Mouse (Mus musculus): ENCODE measurements around the gene Utp4.

Gene Utp4

DNA sequence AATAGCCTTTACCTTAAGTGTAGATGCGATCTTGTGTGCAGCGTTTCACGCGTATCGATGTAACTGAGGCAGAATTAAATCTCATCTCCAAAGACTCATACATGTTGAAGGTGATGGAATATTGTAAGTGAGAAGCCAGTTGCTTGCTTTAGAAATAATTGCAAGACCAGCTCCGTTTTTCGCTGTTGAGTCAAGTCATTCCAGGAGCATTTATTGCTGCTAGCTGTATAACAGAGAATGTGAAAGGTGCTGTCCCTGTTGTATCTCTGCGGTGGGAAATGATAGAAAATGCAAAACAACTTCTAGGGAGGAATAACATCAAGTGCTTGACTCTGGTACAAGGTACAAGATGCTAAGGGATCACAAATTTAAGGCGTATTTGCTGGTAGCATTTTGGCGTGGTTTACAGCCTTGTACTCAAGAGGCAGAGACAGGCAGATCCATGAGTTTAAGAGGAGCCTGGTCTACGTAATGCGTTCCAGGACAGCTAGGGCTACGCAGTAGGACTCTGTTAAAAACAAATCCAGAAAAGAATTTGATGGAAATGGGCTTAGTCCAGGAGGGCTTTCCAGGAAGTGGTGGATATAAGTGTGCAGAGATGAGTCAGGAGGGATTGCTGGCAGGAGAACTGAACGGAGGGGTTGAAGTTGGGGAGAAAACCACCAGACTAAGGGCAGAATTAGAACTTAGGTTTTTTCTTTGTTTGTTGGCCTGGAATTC lies 43.8 kb downstream of the Utp4 start:
- DNase-seq: no peak

DNA sequence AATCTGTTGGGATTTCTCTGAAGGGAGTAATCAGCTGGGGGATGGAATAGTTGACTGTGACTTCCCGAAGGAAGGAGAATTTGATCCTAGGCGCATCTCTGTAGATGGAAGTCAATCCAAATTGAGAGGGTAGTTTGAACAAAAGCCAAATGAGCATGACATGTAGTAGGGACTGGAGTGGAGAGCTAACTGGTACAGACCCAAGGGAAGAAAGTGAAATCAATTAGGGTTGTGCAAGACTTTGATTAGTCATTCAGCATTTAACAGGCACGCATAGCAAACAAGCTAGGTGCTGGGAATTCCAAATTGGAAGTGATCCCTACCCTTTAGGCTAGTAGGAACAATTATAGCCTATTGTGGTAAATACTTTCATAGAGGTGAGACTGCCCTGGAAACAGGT lies 48.4 kb downstream of the Utp4 start:
- no peak for DNase-seq

DNA sequence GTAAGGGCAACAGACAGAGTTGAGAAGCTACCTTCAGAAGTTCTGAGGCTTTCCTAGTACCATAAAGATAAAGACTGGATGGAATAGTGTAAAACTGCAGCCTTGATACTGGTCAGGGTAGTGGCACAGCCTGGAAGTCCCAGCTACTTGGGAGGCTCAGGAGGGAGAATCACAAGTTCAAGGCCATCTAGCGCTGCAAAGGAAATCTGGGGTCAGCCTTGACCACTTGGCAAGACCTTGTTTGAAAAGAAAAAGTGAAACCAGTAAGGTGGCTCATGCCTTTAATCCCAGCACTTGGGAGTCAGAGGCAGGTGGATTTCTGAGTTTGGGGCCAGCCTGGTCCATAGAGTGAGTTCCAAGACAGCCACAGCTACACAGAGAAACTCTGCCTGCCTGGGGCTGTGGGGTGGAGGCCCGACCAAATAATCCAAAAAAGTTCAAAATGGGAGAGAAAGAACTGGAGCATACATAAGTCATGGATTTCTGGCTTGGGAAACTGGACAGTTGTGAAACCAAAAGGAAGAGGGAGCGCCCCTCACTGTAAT lies 50.5 kb downstream of the Utp4 start:
- no peak for DNase-seq

DNA sequence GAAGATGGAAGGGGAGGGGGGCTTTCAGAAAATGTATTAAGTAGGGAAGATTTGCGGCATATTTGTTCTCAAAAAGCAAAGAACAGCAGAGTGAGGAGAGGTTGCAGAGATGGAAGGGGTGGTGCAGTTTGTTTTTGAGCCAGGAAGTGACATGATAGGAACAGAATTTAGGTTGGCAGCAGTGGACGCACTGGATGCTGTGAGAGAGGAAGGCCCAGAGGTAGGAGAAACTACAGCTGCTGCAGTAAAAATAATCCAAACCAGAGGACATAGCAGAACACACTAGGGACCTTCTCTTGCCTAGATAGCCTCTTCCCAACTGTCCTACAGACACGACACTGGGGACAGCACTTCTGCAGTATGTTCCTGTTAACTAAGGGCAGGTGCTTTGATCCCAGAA lies 51.3 kb downstream of the Utp4 start:
- DNase-seq: peak; percentile 35 to 54

DNA sequence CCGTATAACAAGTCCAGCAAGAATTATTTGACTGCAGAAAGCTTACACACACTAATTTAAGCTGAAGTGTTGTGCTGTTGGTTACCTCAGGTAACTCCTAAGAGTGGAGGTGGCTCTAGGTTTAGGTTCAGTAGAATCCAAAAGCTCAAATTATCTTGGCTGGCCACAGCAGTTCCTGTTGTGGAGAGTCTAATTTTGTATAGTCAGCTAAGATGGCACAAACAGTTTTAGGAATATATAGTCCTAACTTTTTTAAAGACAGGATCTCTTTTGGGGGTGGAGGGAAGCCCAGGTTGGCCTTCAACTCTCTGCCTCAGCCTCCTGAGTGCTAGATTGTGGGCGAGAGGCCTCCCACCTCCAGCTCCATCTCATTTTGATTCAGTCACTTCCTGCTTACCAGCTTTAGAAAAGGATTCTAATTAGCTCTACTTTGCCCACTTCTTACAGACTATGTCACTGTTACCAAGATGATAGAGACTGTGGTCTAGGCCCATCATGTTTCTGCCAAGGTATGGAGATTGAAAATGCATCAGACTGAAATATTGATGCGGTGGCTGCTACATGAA lies 55.3 kb downstream of the Utp4 start:
- no peak for DNase-seq

DNA sequence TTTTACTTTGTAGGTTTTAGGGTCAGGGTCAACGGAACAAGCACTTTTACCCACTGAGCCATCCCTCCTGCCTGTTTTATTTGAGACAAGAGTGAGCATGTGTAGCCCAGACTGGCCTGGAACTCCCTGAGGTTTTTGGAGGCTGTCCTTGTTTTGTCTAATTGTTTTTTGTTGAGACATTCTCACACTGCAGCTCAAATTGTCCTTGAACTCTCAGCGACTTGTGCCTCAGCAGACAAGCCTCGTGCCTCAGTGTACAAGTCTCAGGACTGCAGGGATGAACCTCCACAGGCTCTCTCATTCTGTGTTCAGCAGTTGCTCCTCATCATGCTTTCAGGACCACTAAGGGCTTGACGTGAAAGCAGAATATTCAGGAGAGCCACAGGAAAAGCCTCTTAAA lies 58.3 kb downstream of the Utp4 start:
- no peak for DNase-seq

DNA sequence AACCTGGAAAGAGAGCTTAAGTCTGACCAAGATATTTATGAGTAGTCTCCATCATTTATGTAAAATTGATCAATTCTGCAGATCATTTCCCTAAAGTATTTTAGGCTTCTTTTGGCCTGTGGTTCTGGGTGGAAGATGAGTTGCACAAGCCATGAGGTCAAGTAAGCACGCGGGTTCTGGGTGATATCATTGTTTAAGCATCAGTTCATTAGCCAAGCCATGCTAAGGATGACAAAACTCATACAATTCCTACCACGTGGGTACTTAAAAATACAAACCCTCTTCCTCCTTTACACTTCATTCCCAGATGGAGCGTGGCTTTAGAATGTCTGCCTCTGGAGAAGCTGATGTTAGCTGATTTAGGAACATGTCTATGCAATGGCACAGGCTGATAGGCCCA lies 60.1 kb downstream of the Utp4 start:
- peak in 1 of 2 experiments; percentile 27 for DNase-seq

DNA sequence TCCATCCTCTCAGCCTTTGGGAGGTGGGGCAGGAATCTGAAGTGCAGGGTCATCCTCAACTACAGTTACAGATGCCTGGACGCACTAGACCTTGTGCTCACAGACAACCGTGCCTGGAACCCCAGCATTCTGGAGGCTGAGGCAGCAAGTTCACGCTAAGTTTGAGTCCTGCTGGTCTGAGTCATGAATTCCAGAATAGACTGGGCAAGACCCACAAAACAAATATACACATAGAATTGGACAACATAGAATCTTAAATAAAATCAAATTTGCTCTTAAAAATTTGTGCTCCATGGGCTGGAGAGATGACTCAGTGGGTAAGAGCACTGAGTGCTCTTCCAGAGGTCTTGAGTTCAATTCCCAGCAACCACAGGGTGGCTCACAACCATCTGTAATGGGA lies 63.6 kb downstream of the Utp4 start:
- DNase-seq: no peak

DNA sequence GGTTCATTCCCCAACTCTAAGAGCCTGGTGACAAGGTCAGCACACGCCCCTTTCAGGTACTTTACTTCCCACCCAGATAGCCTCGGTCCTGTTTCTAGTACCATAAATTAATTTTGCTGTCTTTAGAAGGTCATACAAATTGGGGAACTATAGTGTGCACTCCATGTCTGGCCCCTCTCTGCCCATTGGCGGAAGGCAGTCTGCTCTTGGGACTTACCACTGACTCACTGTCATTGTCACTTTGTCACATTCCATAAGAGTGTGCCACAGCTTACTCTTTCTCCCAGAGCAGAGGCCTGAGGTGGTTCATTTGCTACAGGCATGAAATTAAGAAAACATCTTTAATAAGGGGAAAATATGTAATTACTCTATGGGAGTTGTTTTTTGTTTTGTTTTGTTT lies 64.8 kb downstream of the Utp4 start:
- DNase-seq: no peak

DNA sequence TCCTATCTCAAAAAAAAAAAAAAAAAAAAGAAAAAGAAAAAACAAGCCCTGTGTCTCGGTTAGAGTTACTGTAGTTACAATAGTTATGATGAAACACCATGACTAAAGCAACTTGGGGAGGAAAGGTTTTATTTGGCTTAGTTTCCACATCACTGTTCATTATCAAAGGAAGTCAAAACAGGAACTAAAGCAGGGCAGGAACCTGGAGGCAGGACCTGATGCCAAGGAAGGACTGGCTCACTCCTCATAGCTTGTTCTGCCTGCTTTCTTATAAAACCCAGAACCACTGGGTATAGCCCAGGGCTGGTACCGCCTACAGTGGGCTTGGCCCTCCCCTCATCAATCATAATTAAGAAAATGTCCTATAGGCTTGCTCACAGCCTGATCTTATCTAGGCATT lies 66.2 kb downstream of the Utp4 start:
- no peak for DNase-seq

DNA sequence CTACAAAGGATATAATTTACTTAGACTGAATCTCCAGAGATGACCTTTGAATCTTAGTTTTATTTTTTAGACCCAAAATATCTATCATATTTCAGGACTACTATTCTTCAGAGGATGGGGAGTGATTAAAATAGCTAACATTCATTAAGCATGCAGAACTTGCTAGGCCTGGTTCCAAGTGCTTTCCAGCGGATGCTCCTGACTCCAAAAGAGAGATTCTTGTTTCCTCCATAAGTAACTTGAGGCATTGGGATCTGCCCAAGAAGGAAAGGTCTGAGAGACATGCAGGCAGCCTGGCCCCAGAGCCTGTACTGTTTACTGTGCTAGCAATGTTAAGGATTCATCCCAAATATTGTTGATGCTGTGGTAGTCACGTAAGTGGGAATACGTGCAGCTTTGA lies 68.9 kb downstream of the Utp4 start:
- DNase-seq: no peak

DNA sequence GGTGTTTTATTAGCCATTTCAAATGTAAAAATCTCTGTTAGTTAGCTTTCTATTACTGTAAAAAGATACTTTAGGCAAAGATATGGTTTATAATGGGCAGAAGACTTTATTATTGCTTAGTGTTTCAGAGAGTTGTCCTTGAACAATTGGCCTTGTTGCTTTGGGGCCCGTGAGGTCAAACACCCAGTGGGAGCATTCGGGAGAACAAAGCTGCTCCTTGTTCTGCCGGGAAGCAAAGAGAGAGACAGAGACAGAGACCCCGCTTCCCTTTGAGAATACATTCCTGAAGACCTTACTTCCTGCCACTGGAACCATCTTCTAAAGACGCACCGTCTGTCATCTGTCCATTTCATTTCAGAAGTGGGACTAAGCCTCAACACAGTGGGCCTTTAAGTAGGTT lies 69.9 kb downstream of the Utp4 start:
- DNase-seq: no peak

DNA sequence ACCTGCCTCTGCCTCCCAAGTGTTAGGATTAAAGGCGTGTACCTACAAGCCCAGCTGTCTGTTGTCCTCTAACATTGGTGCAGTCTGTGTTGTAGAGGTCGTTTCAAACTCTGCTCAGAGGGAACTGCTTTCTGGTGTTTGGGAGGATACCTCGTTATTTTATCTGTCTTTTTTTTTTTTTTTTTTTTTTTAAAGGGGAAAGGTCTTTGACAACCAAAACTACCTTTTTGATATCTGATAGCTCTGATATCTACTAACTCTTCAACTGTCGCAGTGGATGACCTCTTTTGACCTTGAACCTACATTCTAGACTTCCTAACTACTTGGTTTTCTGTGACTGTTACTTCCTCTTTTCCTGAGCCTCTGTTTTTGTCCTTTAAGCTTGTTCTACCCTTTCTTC lies 71.1 kb downstream of the Utp4 start:
- DNase-seq: no peak

DNA sequence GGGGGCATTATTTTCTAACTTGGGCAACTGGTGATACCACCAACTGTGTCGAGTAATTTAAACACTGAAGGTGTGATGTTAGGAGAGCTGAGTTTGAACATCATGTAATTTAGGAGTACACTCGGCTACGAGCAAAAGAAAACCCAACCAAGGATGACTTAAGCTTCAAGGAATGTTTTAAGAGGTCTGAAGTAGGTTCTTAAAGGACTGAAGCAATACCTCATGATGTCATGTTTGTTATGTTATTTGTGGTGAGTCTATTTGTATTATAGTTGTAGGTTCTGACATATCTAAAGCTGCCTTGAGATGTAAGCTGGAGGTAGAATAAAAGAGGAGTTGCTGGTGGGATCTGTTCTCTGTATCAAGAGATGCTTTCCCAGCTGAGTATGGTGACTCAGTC lies 76.5 kb downstream of the Utp4 start:
- no peak for DNase-seq

DNA sequence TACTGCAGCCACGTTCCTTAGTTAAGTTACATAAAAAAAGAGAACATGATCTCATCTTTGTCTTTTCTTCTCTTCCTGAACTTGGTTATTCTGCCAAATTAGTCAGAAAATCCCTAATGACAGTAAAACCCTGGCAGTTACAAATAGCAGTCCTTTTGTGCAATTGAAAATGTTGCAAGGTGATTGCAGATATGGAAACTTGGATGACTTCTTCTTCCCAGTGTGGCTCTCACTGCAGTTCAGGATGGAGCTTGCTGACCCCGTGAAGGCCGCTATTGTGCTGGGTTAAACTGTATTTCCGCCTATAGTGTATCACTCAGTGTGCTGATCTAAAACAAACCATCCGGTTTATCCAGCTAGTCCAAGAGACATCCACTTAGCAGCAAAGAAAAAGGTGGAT lies 78.5 kb downstream of the Utp4 start:
- peak; percentile 28 to 41 for DNase-seq

Data from lung, adult 18-20 months (tissue).